Mouse (Mus musculus) intestine, postnatal 0 days (tissue): ENCODE data around the gene Itgb6. TPM values are rescaled to one million over a fixed set of nuclear protein-coding genes. Genes with fewer than 3 reads are reported as not detected.

Experiments used
- ATAC-seq: fragments of 200-750 bp; cut with Nextera tagmentation; 2 replicates; pipeline ENCODE4 v1.8.0; 2017; ENCODE audit warnings: mild to moderate bottlenecking, moderate TSS enrichment, moderate library complexity
- H3K27ac ChIP-seq: fragments of 300-500 bp; sonication (generic); 2 replicates; pipeline ENCODE4 v1.5.1; 2014; ENCODE audit warnings: mild to moderate bottlenecking, low read depth, low read length, moderate library complexity
- H3K27me3 ChIP-seq: fragments of 300-500 bp; sonication (generic); replicated peaks from 2 replicates; pipeline ENCODE4 v1.6.1; 2014; ENCODE audit warnings: low read length, mixed read lengths; ENCODE audit not compliant: control insufficient read depth, insufficient read depth
- H3K36me3 ChIP-seq: fragments of 300-500 bp; sonication (generic); 2 replicates; pipeline ENCODE4 v1.6.1; 2014; ENCODE audit warnings: mild to moderate bottlenecking, moderate library complexity; ENCODE audit not compliant: control insufficient read depth, insufficient read depth
- H3K4me1 ChIP-seq: fragments of 300-500 bp; sonication (generic); replicated peaks from 2 replicates; pipeline ENCODE4 v1.6.1; 2014; ENCODE audit warnings: antibody characterized with exemption, low read length, mixed read lengths; ENCODE audit not compliant: control insufficient read depth, insufficient read depth
- H3K4me2 ChIP-seq: fragments of 300-500 bp; sonication (generic); replicated peaks from 2 replicates; pipeline ENCODE4 v1.6.1; 2014; ENCODE audit warnings: low read depth, mild to moderate bottlenecking, moderate library complexity
- H3K4me3 ChIP-seq: fragments of 300-500 bp; sonication (generic); 2 replicates; pipeline ENCODE4 v1.5.1; 2014; ENCODE audit warnings: low read depth, low read length
- H3K9ac ChIP-seq: fragments of 300-500 bp; sonication (generic); 2 replicates; pipeline ENCODE4 v1.6.1; 2014; ENCODE audit warnings: mild to moderate bottlenecking, low read depth, low read length
- H3K9me3 ChIP-seq: fragments of 300-500 bp; sonication (generic); 2 replicates; pipeline ENCODE4 v1.6.1; 2016; ENCODE audit warnings: mixed run types; ENCODE audit not compliant: control insufficient read depth
- CTCF ChIP-seq: sonication (generic); IDR thresholded peaks from 2 replicates; pipeline ENCODE4 v1.5.1; 2016; ENCODE audit warnings: low read depth, mild to moderate bottlenecking, control low read depth, antibody characterized with exemption, moderate library complexity
- WGBS: fragments of 180-500 bp; shearing (Covaris S2); extraction: QIAGEN DNeasy Blood & Tissue Kit; methylation state at CpG from one replicate; pipeline ENCODE4 v1.1.7; 2014; 5-methylcytosine and 5-hydroxymethylcytosine counted together
- polyA plus RNA-seq: library from polyadenylated mRNA; unstranded; fragments of >200 nt; fragmentation: Nextera tagmentation; extraction: Ambion mirVana; gene quantifications from 2 replicates; pipeline ENCODE4 v1.2.1, GENCODE M21; 2015

The Itgb6 gene
- polyA plus RNA-seq, 1 experiment from 2014 or later, result 10.8 TPM

GRCm38 (mm10) chr2:60583416-60583815 is 139.0 kb downstream of the Itgb6 start:
- 79% methylated on average over 4 of the region's 4 CpGs for WGBS

GRCm38 (mm10) chr2:60554561-60554960 is 167.9 kb downstream of the Itgb6 start:
- Histone ChIP-seq H3K4me3 (no peak overlapping the region), H3K27ac (no peak overlapping the region), H3K4me2 (no peak overlapping the region), H3K9ac (no peak overlapping the region), H3K9me3 (no peaks in the 10 kb centered on the region), H3K4me1 (0 out of 2 replicates have a peak, but pooled peaks cover 3% of the 10 kb centered on the region), H3K36me3 (no peaks in the 10 kb centered on the region), H3K27me3 (no peaks in the 10 kb centered on the region)
- WGBS, result 76% methylated on average over 4 of the region's 4 CpGs
- ATAC-seq, result no peak
- TF ChIP-seq CTCF, result no peak

More at GRCm38 (mm10) chr2:60583416-60583815, 139.0 kb downstream of the Itgb6 start:
- no peaks in the 10 kb centered on the region for H3K36me3 ChIP-seq
- ATAC-seq, result no peak
- H3K9ac ChIP-seq, result no peak overlapping the region
- H3K9me3 ChIP-seq, result no peaks in the 10 kb centered on the region
- H3K4me1 ChIP-seq, result no peaks in the 10 kb centered on the region
- no peak overlapping the region for H3K27ac ChIP-seq
- H3K27me3 ChIP-seq, result no peaks in the 10 kb centered on the region
- no peak overlapping the region for H3K4me2 ChIP-seq
- no peak for TF ChIP-seq CTCF
- no peak overlapping the region for H3K4me3 ChIP-seq

- peak; percentile 33 for ATAC-seq
- Histone ChIP-seq H3K4me3 (peak within 1 kb of the TSS; percentile 43), H3K27ac (no peak within 1 kb of the TSS), H3K9me3 (no peaks in the 10 kb centered on the region), H3K36me3 (no peaks in the 10 kb centered on the region), H3K9ac (peak within 1 kb of the TSS; percentile 24; the same call in 1 of the 2 replicates), H3K4me2 (peak within 1 kb of the TSS; percentile 66), H3K27me3 (no peaks in the 10 kb centered on the region), H3K4me1 (0 out of 2 replicates have a peak, but pooled peaks cover 3% of the 10 kb centered on the region)
- 6% methylated on average over 33 of the region's 33 CpGs for WGBS
- peak; percentile 45 for TF ChIP-seq CTCF
Observed at GRCm38 (mm10) chr2:60552902-60553682, 169.4 kb downstream of the Itgb6 start, which contains the start of gene Pla2r1. Gene Pla2r1, minus strand, starts transcription at chr2:60553308.

GRCm38 (mm10) chr2:60552177-60552901 is 170.1 kb downstream of the Itgb6 start:
- no peak for ATAC-seq
- H3K4me1 ChIP-seq, result 0 out of 2 replicates have a peak, but pooled peaks cover 3% of the 10 kb centered on the region
- H3K4me3 ChIP-seq, result peak overlapping the region; percentile 43
- TF ChIP-seq CTCF, result no peak
- no peaks in the 10 kb centered on the region for H3K9me3 ChIP-seq
- peak overlapping the region; percentile 66 for H3K4me2 ChIP-seq
- H3K27me3 ChIP-seq, result no peaks in the 10 kb centered on the region
- WGBS, result 42% methylated on average over 21 of the region's 21 CpGs
- no peaks in the 10 kb centered on the region for H3K36me3 ChIP-seq
- H3K27ac ChIP-seq, result no peak overlapping the region
- peak overlapping the region; percentile 24; the same call in 1 of the 2 replicates for H3K9ac ChIP-seq

GRCm38 (mm10) chr2:60551673-60552072 is 170.8 kb downstream of the Itgb6 start:
- Histone ChIP-seq H3K27ac (no peak overlapping the region), H3K27me3 (no peaks in the 10 kb centered on the region), H3K9ac (no peak overlapping the region), H3K36me3 (no peaks in the 10 kb centered on the region), H3K4me2 (0 out of 2 replicates have a peak overlapping the region, but pooled peaks have one; percentile 66), H3K9me3 (no peaks in the 10 kb centered on the region), H3K4me1 (0 out of 2 replicates have a peak, but pooled peaks cover 3% of the 10 kb centered on the region), H3K4me3 (no peak overlapping the region)
- WGBS, result 80% methylated on average over 2 of the region's 2 CpGs
- no peak for ATAC-seq
- no peak for TF ChIP-seq CTCF

DNA sequence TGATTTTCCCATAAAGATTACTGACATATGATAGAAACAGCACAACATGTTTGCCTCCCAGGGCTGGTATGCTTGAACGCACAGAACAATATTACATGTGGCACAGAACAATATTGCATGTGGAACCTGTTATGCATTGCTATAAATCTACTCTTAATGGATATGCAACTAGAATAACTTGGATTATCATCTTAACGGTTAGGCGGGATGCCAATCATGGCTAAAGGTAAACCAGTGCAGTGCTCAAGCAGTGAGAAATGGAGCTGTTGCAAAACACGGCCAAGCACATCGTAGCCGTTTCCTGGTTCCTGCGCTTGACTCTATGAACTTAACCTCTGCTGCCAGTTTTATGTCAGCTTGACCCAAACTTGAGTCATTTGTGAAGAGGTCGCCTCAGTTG is 171.9 kb downstream of the Itgb6 start:
- no peak overlapping the region for H3K4me3 ChIP-seq
- no peak overlapping the region for H3K9ac ChIP-seq
- H3K27ac ChIP-seq, result no peak overlapping the region
- no peaks in the 10 kb centered on the region for H3K9me3 ChIP-seq
- no peaks in the 10 kb centered on the region for H3K27me3 ChIP-seq
- no peak for TF ChIP-seq CTCF
- 0 out of 2 replicates have a peak, but pooled peaks cover 3% of the 10 kb centered on the region for H3K4me1 ChIP-seq
- no peaks in the 10 kb centered on the region for H3K36me3 ChIP-seq
- ATAC-seq, result no peak
- H3K4me2 ChIP-seq, result no peak overlapping the region
- 95% methylated on average over 8 of the region's 8 CpGs for WGBS
